Mouse (Mus musculus): Measurements from ENCODE around the gene Ccpg1os. TPM values are rescaled to one million over a fixed set of nuclear protein-coding genes. Genes with fewer than 3 reads are reported as not detected.

Gene Ccpg1os
- total RNA-seq, 2 experiments from 2014 or later: 17.8 to 18.6 TPM

Small RNA genes lying within 50 kb of the gene (microRNA-seq; reads per million reads assigned to microRNA genes)
- not detected for gene Gm27353

Other genes starting within 250 kb of the Ccpg1os start
- gene Prtg, start 178.5 kb downstream of the Ccpg1os start, total RNA-seq (2021): under 1 TPM; 0.17 to 0.33 TPM
- 1 to 10 TPM; 3.7 to 4.3 TPM for gene Pygo1, start 59.7 kb downstream of the Ccpg1os start, total RNA-seq (2021)
- 1 to 10 TPM in 1 of 2 experiments, under 1 TPM in 1; 0.96 to 1.3 TPM for gene Dyx1c1, start 26.6 kb downstream of the Ccpg1os start, total RNA-seq (2021)
- gene Gm44503, start 26.5 kb downstream of the Ccpg1os start, total RNA-seq (2021): not detected
- gene Ccpg1, start within 50 bp of the Ccpg1os start, total RNA-seq (2021): 100 to 1,000 TPM; 125 to 146 TPM
- 10 to 100 TPM; 12.2 to 15.5 TPM for gene Pigb, start 55.0 kb upstream of the Ccpg1os start, total RNA-seq (2021)
- gene Rab27a, start 59.5 kb upstream of the Ccpg1os start, total RNA-seq (2021): 10 to 100 TPM; 23.2 to 35.5 TPM
- under 1 TPM; 0.30 to 0.43 TPM for gene Khdc3, start 116.5 kb upstream of the Ccpg1os start, total RNA-seq (2021)
- under 1 TPM in 1 of 2 experiments, not detected in 1; 0.40 TPM for gene Gm20509, start 117.1 kb upstream of the Ccpg1os start, total RNA-seq (2021)
- gene Rsl24d1, start 128.0 kb upstream of the Ccpg1os start, total RNA-seq (2021): 10 to 100 TPM; 63.9 to 73.6 TPM

All from adrenal gland, postnatal 36 days (tissue).